Mouse (Mus musculus) liver, embryonic 14.5 days (tissue): ENCODE measurements around the gene Il13ra2. TPM values are rescaled to one million over a fixed set of nuclear protein-coding genes. Genes with fewer than 3 reads are reported as not detected.
"Not testable (repeated sequence)": the region's sequence is repeated elsewhere in the genome, so short reads cannot be mapped to it uniquely, and the experiment has no call there.

Source experiments
- ATAC-seq: fragments of 200-750 bp; cut with Nextera tagmentation; 2 replicates; pipeline ENCODE4 v1.8.0; 2017; ENCODE audit warnings: moderate number of reproducible peaks, mild to moderate bottlenecking, moderate library complexity; ENCODE audit not compliant: insufficient read depth
- DNase-seq, 3 experiments: peaks; one replicate each; pipeline ENCODE4 v3.0.0-alpha.2; 2012 to 2013; ENCODE audit warnings: low read depth in 3 of 3, low spot score in 3 of 3
- H3K27ac ChIP-seq: fragments of 300-500 bp; sonication (generic); 2 replicates; pipeline ENCODE4 v1.5.1; 2014; ENCODE audit warnings: moderate library complexity, mild to moderate bottlenecking, control low read depth, inconsistent platforms
- H3K27me3 ChIP-seq: fragments of 300-500 bp; sonication (generic); 2 replicates; pipeline ENCODE4 v1.6.1; 2014; ENCODE audit warnings: mild to moderate bottlenecking, low read length, moderate library complexity; ENCODE audit not compliant: control insufficient read depth, insufficient read depth
- H3K36me3 ChIP-seq: fragments of 300-500 bp; sonication (generic); replicated peaks from 2 replicates; pipeline ENCODE4 v1.6.1; 2014; ENCODE audit warnings: low read depth; ENCODE audit not compliant: control insufficient read depth, insufficient read depth
- H3K4me1 ChIP-seq, 2 experiments: fragments of 200-500 bp in 1 of 2; fragments of 300-500 bp in 1 of 2; sonication (generic) in 1 of 2; replicated peaks; 2 replicates each; pipeline ENCODE4 v1.6.1; 2012 to 2014; ENCODE audit warnings: antibody characterized with exemption in 1 of 2, inconsistent platforms in 1 of 2, low read length in 1 of 2; ENCODE audit not compliant: control insufficient read depth in 2 of 2, insufficient read depth in 2 of 2
- H3K4me2 ChIP-seq: fragments of 300-500 bp; sonication (generic); 2 replicates; pipeline ENCODE4 v1.6.1; 2014; ENCODE audit warnings: low read depth, mild to moderate bottlenecking, control low read depth, moderate library complexity
- H3K4me3 ChIP-seq, 2 experiments: fragments of 200-500 bp in 1 of 2; fragments of 300-500 bp in 1 of 2; sonication (generic) in 1 of 2; 2 replicates each; pipeline ENCODE4 v1.5.1; 2012 to 2014; ENCODE audit warnings: low read depth in 2 of 2, low read length in 2 of 2, mild to moderate bottlenecking in 2 of 2, control low read depth in 1 of 2, inconsistent platforms in 1 of 2, moderate library complexity in 1 of 2; ENCODE audit not compliant: insufficient read depth in 1 of 2
- H3K9ac ChIP-seq: fragments of 300-500 bp; sonication (generic); replicated peaks from 2 replicates; pipeline ENCODE4 v1.6.1; 2014; ENCODE audit warnings: mild to moderate bottlenecking, control low read depth, moderate library complexity
- H3K9me3 ChIP-seq: fragments of 300-500 bp; sonication (generic); 2 replicates; pipeline ENCODE4 v1.6.1; 2016; ENCODE audit warnings: low read length, mixed read lengths; ENCODE audit not compliant: control insufficient read depth
- CTCF ChIP-seq: IDR thresholded peaks from 2 replicates; pipeline ENCODE4 v1.5.1; 2016; ENCODE audit warnings: antibody characterized with exemption, low read depth, control low read depth
- EP300 ChIP-seq: IDR thresholded peaks from 2 replicates; pipeline ENCODE4 v1.6.1; 2016; ENCODE audit warnings: antibody characterized with exemption, low read depth
- WGBS: fragments of 180-500 bp; shearing (Covaris S2); extraction: QIAGEN DNeasy Blood & Tissue Kit; methylation state at CpG from one replicate; pipeline ENCODE4 v1.1.7; 2014; ENCODE audit not compliant: insufficient replicate concordance; 5-methylcytosine and 5-hydroxymethylcytosine counted together
- polyA plus RNA-seq, 2 experiments: library from polyadenylated mRNA; depleted of rRNA in 1 of 2; stranded (reverse) in 1 of 2; unstranded in 1 of 2; fragments of >200 nt; fragmentation: Nextera tagmentation in 1 of 2; extraction: Ambion mirVana in 1 of 2; gene quantifications; 2 replicates each; pipeline versions ENCODE4 v1.2.1 to v1.2.3; 2012 to 2014

Il13ra2 gene
- polyA plus RNA-seq (2012; rRNA removed) (not detected in 2 replicates), polyA plus RNA-seq (2014; fragmentation: Nextera tagmentation; extraction: Ambion mirVana) (not detected in 2 replicates)

- no peaks in the 10 kb centered on the region for H3K9me3 ChIP-seq
- no peaks in the 10 kb centered on the region for H3K36me3 ChIP-seq
- H3K4me3 ChIP-seq = no peak within 1 kb of the TSS
- DNase-seq (no peak), ATAC-seq (no peak)
- no peak within 1 kb of the TSS for H3K9ac ChIP-seq
- H3K27ac ChIP-seq = no peak within 1 kb of the TSS
- TF ChIP-seq EP300 = no peak
- no peak for TF ChIP-seq CTCF
- WGBS = 24% methylated on average over 1 of the region's 1 CpGs
- no peaks in the 10 kb centered on the region for H3K4me1 ChIP-seq
- H3K4me2 ChIP-seq = no peak within 1 kb of the TSS
- no peaks in the 10 kb centered on the region for H3K27me3 ChIP-seq
Observed at GRCm38 (mm10) chrX:147429129-147429528, at the start of gene Il13ra2. Gene Il13ra2, minus strand, starts transcription at chrX:147429192.

GRCm38 (mm10) chrX:147453610-147454009 is 24.6 kb upstream of the Il13ra2 start, which contains the start of gene Vmn1r239-ps:
Gene Vmn1r239-ps, minus strand, starts transcription at chrX:147453710.
- H3K9me3 ChIP-seq, H3K36me3 ChIP-seq, ATAC-seq, DNase-seq, H3K4me2 ChIP-seq, H3K27ac ChIP-seq, H3K27me3 ChIP-seq, H3K9ac ChIP-seq, H3K4me1 ChIP-seq, H3K4me3 ChIP-seq: not testable (repeated sequence)
- WGBS = 42% methylated on average over 1 of the region's 1 CpGs

- WGBS = 72% methylated on average over 4 of the region's 4 CpGs
- H3K4me2 ChIP-seq = no peak overlapping the region
Observed at GRCm38 (mm10) chrX:147443386-147443785, 14.4 kb upstream of the Il13ra2 start.

GRCm38 (mm10) chrX:147435400-147435799 is 6.4 kb upstream of the Il13ra2 start:
- 46% methylated on average over 2 of the region's 2 CpGs for WGBS
- Histone ChIP-seq H3K9me3 (no peaks in the 10 kb centered on the region), H3K9ac (no peak overlapping the region), H3K4me2 (no peak overlapping the region), H3K36me3 (no peaks in the 10 kb centered on the region), H3K27ac (no peak overlapping the region), H3K27me3 (no peaks in the 10 kb centered on the region), H3K4me1 (no peaks in the 10 kb centered on the region), H3K4me3 (no peak overlapping the region)
- TF ChIP-seq EP300 = no peak
- TF ChIP-seq CTCF = no peak
- ATAC-seq = no peak
- DNase-seq = no peak

More at GRCm38 (mm10) chrX:147443386-147443785, 14.4 kb upstream of the Il13ra2 start:
- H3K9ac ChIP-seq = no peak overlapping the region
- TF ChIP-seq EP300 (no peak), CTCF (no peak)
- H3K9me3 ChIP-seq = no peaks in the 10 kb centered on the region
- H3K27ac ChIP-seq = no peak overlapping the region
- no peaks in the 10 kb centered on the region for H3K4me1 ChIP-seq
- no peak for ATAC-seq
- no peaks in the 10 kb centered on the region for H3K36me3 ChIP-seq
- no peak overlapping the region for H3K4me3 ChIP-seq
- H3K27me3 ChIP-seq = no peaks in the 10 kb centered on the region
- no peak for DNase-seq

GRCm38 (mm10) chrX:147429753-147430152 is 761 bp upstream of the Il13ra2 start:
- no peaks in the 10 kb centered on the region for H3K4me1 ChIP-seq
- TF ChIP-seq CTCF (no peak), EP300 (no peak)
- no peak overlapping the region for H3K4me2 ChIP-seq
- H3K9ac ChIP-seq = no peak overlapping the region
- no peaks in the 10 kb centered on the region for H3K9me3 ChIP-seq
- H3K27ac ChIP-seq = no peak overlapping the region
- no peaks in the 10 kb centered on the region for H3K36me3 ChIP-seq
- 52% methylated on average over 1 of the region's 1 CpGs for WGBS
- H3K4me3 ChIP-seq = no peak overlapping the region
- DNase-seq (no peak), ATAC-seq (no peak)
- H3K27me3 ChIP-seq = no peaks in the 10 kb centered on the region

GRCm38 (mm10) chrX:147393446-147393845 is 35.5 kb downstream of the Il13ra2 start:
- Histone ChIP-seq H3K9ac (no peak overlapping the region), H3K4me2 (no peak overlapping the region), H3K4me3 (no peak overlapping the region), H3K27me3 (no peaks in the 10 kb centered on the region), H3K36me3 (no peaks in the 10 kb centered on the region), H3K4me1 (no peaks in the 10 kb centered on the region), H3K27ac (no peak overlapping the region), H3K9me3 (no peaks in the 10 kb centered on the region)
- ATAC-seq (no peak), DNase-seq (no peak)
- WGBS = 50% methylated on average over 1 of the region's 1 CpGs
- TF ChIP-seq EP300 = no peak
- TF ChIP-seq CTCF = no peak
